Mouse (Mus musculus) liver, embryonic 11.5 days (tissue): ENCODE measurements around the gene Foxl1. TPM values are rescaled to one million over a fixed set of nuclear protein-coding genes. Genes with fewer than 3 reads are reported as not detected.

ENCODE experiments used
- ATAC-seq: fragments of 200-750 bp; cut with Nextera tagmentation; replicated peaks from 2 replicates; pipeline ENCODE4 v1.8.0; 2017; ENCODE audit warnings: moderate number of reproducible peaks, mild to moderate bottlenecking, moderate TSS enrichment, moderate library complexity; ENCODE audit not compliant: low FRiP score
- DNase-seq: peaks from one replicate; pipeline ENCODE4 v3.0.0-alpha.2; 2017; ENCODE audit warnings: low spot score
- H3K27ac ChIP-seq: fragments of 300-500 bp; sonication (generic); 2 replicates; pipeline ENCODE4 v1.5.1; 2014; ENCODE audit warnings: mild to moderate bottlenecking, low read depth, low read length, control low read depth
- H3K27me3 ChIP-seq: fragments of 300-500 bp; sonication (generic); replicated peaks from 2 replicates; pipeline ENCODE4 v1.6.1; 2014; ENCODE audit warnings: low read length, mixed read lengths; ENCODE audit not compliant: control insufficient read depth, insufficient read depth
- H3K36me3 ChIP-seq: fragments of 300-500 bp; sonication (generic); 2 replicates; pipeline ENCODE4 v1.6.1; 2014; ENCODE audit warnings: mild to moderate bottlenecking, low read length, moderate library complexity, mixed read lengths; ENCODE audit not compliant: control insufficient read depth, insufficient read depth
- H3K4me1 ChIP-seq: fragments of 300-500 bp; sonication (generic); replicated peaks from 2 replicates; pipeline ENCODE4 v1.6.1; 2014; ENCODE audit warnings: low read length, mixed read lengths; ENCODE audit not compliant: control insufficient read depth, insufficient read depth
- H3K4me2 ChIP-seq: fragments of 300-500 bp; sonication (generic); 2 replicates; pipeline ENCODE4 v1.6.1; 2014; ENCODE audit warnings: mild to moderate bottlenecking, control low read depth, moderate library complexity
- H3K4me3 ChIP-seq: fragments of 300-500 bp; sonication (generic); 2 replicates; pipeline ENCODE4 v1.5.1; 2014; ENCODE audit warnings: low read depth, low read length, control low read depth
- H3K9ac ChIP-seq: fragments of 300-500 bp; sonication (generic); 2 replicates; pipeline ENCODE4 v1.6.1; 2014; ENCODE audit warnings: low read depth, low read length, control low read depth
- H3K9me3 ChIP-seq: fragments of 300-500 bp; sonication (generic); 2 replicates; pipeline ENCODE4 v1.6.1; 2016; ENCODE audit warnings: low read length, inconsistent platforms, mixed read lengths; ENCODE audit not compliant: control insufficient read depth
- WGBS: fragments of 180-500 bp; shearing (Covaris S2); extraction: QIAGEN DNeasy Blood & Tissue Kit; methylation state at CpG from one replicate; pipeline ENCODE4 v1.1.7; 2014; 5-methylcytosine and 5-hydroxymethylcytosine counted together
- polyA plus RNA-seq: library from polyadenylated mRNA; unstranded; fragments of >200 nt; fragmentation: Nextera tagmentation; extraction: Ambion mirVana; gene quantifications from 2 replicates; pipeline ENCODE4 v1.2.1, GENCODE M21; 2014

The Foxl1 gene
- polyA plus RNA-seq, 1 experiment from 2014 or later = 0.73 TPM

DNA sequence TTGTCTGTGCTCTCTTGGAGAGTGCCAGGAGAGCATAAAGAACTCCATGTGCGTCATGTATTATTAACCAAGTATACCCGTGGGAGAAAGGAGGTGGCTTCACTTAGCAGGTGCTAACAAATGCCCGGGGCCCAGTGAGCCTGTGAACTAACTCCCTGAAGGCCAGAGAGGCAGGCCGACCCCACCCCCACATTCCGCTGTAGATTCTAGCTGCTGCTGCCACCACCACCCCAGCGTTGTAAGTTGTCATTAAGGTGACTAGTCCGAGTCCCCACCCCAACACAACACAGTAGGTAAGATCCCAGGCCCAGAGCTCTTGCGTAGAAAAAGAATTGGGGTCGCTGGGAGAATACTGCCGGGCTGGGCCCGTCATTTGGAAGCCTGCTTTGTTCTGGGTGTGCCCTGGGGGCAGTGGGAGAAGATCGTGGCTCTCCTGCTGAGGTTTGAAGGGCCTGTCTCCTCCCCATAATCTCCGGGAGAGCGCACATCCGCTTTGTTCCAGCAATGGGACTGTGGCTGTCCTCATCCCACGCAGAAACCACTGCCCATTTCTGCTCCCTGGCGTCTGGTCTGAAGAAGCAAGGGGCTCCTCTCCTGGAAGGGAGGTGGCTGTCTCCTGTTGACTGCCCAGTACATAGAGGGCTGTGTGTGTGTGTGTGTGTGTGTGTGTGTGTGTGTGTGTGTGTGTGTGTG lies 3.0 kb upstream of the Foxl1 start:
- 0 out of 2 replicates have a peak overlapping the region, but pooled peaks have one; percentile 32 for H3K4me3 ChIP-seq
- ATAC-seq (no peak), DNase-seq (no peak)
- no peak overlapping the region for H3K9ac ChIP-seq
- no peaks in the 10 kb centered on the region; the same call in 1 of the 2 replicates for H3K36me3 ChIP-seq
- peaks cover 7% of the 10 kb centered on the region for H3K4me1 ChIP-seq
- H3K4me2 ChIP-seq = peak overlapping the region; percentile 55; the same call in 1 of the 2 replicates
- no peaks in the 10 kb centered on the region for H3K9me3 ChIP-seq
- 3% methylated on average over 17 of the region's 17 CpGs for WGBS
- H3K27me3 ChIP-seq = peaks cover 99% of the 10 kb centered on the region
- H3K27ac ChIP-seq = no peak overlapping the region

GRCm38 (mm10) chr8:121125311-121125876 lies 2.3 kb upstream of the Foxl1 start:
- DNase-seq = peak; percentile 80
- peak overlapping the region; percentile 38; the same call in 1 of the 2 replicates for H3K27ac ChIP-seq
- 1% methylated on average over 36 of the region's 36 CpGs for WGBS
- H3K27me3 ChIP-seq = peaks cover 99% of the 10 kb centered on the region
- no peaks in the 10 kb centered on the region; the same call in 1 of the 2 replicates for H3K36me3 ChIP-seq
- ATAC-seq = peak; percentile 30; the same call in 1 of the 2 replicates
- H3K4me3 ChIP-seq = peak overlapping the region; percentile 32
- no peaks in the 10 kb centered on the region for H3K9me3 ChIP-seq
- H3K4me2 ChIP-seq = peak overlapping the region; percentile 55
- no peak overlapping the region for H3K9ac ChIP-seq
- peaks cover 7% of the 10 kb centered on the region for H3K4me1 ChIP-seq

GRCm38 (mm10) chr8:121126191-121126590 lies 1.5 kb upstream of the Foxl1 start:
- Histone ChIP-seq H3K9me3 (no peaks in the 10 kb centered on the region), H3K36me3 (no peaks in the 10 kb centered on the region; the same call in 1 of the 2 replicates), H3K4me1 (peaks cover 7% of the 10 kb centered on the region), H3K4me3 (peak overlapping the region; percentile 32), H3K27me3 (peaks cover 98% of the 10 kb centered on the region), H3K9ac (no peak overlapping the region), H3K4me2 (peak overlapping the region; percentile 55), H3K27ac (no peak overlapping the region)
- no peak for DNase-seq
- ATAC-seq = no peak
- WGBS = 9% methylated on average over 6 of the region's 6 CpGs

- Histone ChIP-seq H3K27ac (no peak overlapping the region), H3K4me2 (no peak overlapping the region), H3K9ac (no peak overlapping the region), H3K4me3 (no peak overlapping the region), H3K9me3 (no peaks in the 10 kb centered on the region), H3K27me3 (peaks cover 95% of the 10 kb centered on the region), H3K36me3 (no peaks in the 10 kb centered on the region; the same call in 1 of the 2 replicates), H3K4me1 (peaks cover 7% of the 10 kb centered on the region)
- ATAC-seq (no peak), DNase-seq (no peak)
- 9% methylated on average over 6 of the region's 6 CpGs for WGBS
These were observed 1.0 kb upstream of the Foxl1 start for GRCm38 (mm10) chr8:121126694-121127093.

DNA sequence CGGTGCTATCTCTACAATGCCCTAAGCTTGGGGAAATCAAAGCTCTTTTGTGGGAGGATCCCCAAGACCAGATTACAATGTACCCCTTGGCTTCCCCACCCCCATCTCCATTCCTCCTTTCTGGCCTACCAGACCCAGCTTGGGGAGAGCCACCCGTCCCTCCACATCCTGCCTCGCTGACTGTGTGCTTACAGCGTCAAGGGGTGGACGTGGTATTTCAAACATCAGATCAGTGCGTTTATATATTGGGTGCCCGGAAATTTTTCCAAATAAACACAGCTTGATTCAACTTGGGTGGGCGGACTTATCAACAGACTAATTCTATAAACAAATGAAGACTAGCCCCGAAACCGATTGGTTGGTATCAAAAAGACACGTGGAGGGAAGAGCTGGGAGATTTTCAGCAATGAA lies 444 bp upstream of the Foxl1 start:
- Histone ChIP-seq H3K4me3 (no peak overlapping the region), H3K9me3 (no peaks in the 10 kb centered on the region), H3K27me3 (peaks cover 95% of the 10 kb centered on the region), H3K9ac (no peak overlapping the region), H3K4me1 (peaks cover 7% of the 10 kb centered on the region), H3K36me3 (no peaks in the 10 kb centered on the region), H3K27ac (no peak overlapping the region), H3K4me2 (no peak overlapping the region)
- no peak for ATAC-seq
- WGBS = 5% methylated on average over 11 of the region's 11 CpGs
- no peak for DNase-seq

DNA sequence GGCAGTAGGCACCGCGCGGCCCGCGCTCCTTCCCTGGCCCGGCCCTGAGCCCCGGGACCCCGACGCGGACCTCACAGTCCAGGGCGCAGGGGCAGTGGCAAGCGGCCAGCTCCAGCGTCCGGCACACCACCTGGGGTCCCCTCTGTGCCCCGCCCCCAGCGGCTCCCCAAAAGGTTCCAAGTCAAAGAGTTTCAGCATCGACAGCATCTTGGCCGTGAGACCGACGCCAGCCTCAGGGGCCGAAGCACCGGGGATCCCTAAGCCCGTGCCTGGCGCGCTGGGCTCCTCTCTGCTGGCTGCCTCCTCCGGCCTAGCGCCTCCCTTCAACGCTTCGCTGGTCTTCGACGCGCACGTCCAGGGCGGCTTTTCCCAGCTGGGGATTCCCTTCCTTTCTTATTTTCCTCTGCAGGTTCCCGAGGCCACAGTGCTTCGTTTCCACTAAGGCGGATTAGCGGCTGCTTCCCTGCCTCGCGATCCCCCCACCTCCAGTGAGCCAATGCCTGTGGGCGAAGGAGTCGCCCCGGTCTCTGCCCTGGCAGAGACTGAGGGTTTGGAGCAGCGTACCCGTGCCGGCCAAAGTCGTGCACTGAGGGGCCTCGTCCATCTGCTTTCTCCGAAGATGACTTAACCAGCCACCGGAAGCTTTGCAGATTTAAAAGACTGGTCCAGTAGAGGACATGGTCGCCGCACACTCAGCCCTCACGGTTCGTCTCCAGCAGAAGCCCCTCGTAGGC lies 958 bp downstream of the Foxl1 start:
- no peak for ATAC-seq

GRCm38 (mm10) chr8:121129265-121129940 lies 1.7 kb downstream of the Foxl1 start:
- WGBS = 13% methylated on average over 16 of the region's 16 CpGs
- no peak for DNase-seq
- Histone ChIP-seq H3K9ac (no peak overlapping the region), H3K4me2 (no peak overlapping the region), H3K27ac (no peak overlapping the region), H3K27me3 (peaks cover 79% of the 10 kb centered on the region), H3K36me3 (no peaks in the 10 kb centered on the region), H3K4me3 (no peak overlapping the region), H3K9me3 (no peaks in the 10 kb centered on the region), H3K4me1 (peaks cover 7% of the 10 kb centered on the region)
- ATAC-seq = no peak

More for the DNA sequence above, 958 bp downstream of the Foxl1 start:
- peak overlapping the region; percentile 17 for H3K4me3 ChIP-seq
- peaks cover 7% of the 10 kb centered on the region for H3K4me1 ChIP-seq
- no peak overlapping the region for H3K9ac ChIP-seq
- H3K36me3 ChIP-seq = no peaks in the 10 kb centered on the region
- peaks cover 83% of the 10 kb centered on the region for H3K27me3 ChIP-seq
- no peak for DNase-seq
- H3K9me3 ChIP-seq = no peaks in the 10 kb centered on the region
- H3K27ac ChIP-seq = no peak overlapping the region
- WGBS = 4% methylated on average over 55 of the region's 55 CpGs
- peak overlapping the region; percentile 53 for H3K4me2 ChIP-seq

GRCm38 (mm10) chr8:121130522-121130921 lies 2.8 kb downstream of the Foxl1 start:
- ATAC-seq (no peak), DNase-seq (no peak)
- H3K4me1 ChIP-seq = peaks cover 7% of the 10 kb centered on the region; the same call in 1 of the 2 replicates
- no peaks in the 10 kb centered on the region for H3K9me3 ChIP-seq
- WGBS = 36% methylated on average over 5 of the region's 5 CpGs
- H3K4me3 ChIP-seq = no peak overlapping the region
- H3K27me3 ChIP-seq = peaks cover 72% of the 10 kb centered on the region
- H3K9ac ChIP-seq = no peak overlapping the region
- no peaks in the 10 kb centered on the region for H3K36me3 ChIP-seq
- H3K27ac ChIP-seq = no peak overlapping the region
- no peak overlapping the region for H3K4me2 ChIP-seq
